Mouse (Mus musculus): ENCODE results near the gene Dnajb2. TPM values are rescaled to one million over a fixed set of nuclear protein-coding genes. Genes with fewer than 3 reads are reported as not detected.

Gene Dnajb2
- total RNA-seq, 1 experiment from 2014 or later, result 9.5 TPM

DNA sequence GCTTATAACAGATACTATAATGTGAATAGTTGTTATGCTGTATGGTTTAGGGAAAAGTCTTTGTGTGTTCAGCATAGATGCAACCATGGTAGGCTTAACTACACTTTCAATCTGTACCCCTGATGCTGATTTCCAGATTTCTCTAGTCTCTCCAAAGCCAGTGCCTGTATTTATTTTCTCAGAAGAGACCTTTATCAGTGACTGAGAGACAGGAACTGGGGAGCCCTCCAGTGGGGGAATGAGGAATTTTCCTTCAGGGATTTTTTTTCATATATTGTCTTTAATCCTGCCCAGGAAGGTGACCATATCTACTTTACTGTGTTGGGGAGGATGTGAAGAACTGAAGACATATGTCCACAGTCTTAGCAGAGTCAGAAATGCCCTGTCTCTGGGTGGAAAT lies 54.4 kb downstream of the Dnajb2 start:
- peak; percentile 60 for ATAC-seq (replicated peaks; ENCODE audit: low read depth, poor library complexity, severe bottlenecking)

DNA sequence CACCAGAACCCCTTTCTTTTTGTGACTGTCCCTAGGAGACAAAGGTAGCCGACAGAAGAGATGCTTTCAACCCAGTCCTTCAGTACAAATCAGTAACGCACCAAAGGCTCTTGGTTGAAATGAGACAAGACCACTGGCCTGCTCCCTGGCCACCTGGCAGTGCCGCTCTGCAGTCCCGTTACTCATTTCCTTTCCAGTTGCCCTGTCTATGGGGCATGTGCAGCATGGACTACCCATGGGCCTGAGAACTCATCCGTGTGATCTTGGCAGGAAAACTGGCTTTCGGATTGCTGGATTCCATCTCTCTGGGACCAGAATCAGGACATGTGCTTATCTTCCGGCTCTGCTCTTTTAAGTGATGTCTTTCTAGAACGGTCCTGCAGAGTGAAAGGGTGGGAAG lies 55.1 kb downstream of the Dnajb2 start:
- no peak for ATAC-seq (replicated peaks; ENCODE audit: low read depth, poor library complexity, severe bottlenecking)

DNA sequence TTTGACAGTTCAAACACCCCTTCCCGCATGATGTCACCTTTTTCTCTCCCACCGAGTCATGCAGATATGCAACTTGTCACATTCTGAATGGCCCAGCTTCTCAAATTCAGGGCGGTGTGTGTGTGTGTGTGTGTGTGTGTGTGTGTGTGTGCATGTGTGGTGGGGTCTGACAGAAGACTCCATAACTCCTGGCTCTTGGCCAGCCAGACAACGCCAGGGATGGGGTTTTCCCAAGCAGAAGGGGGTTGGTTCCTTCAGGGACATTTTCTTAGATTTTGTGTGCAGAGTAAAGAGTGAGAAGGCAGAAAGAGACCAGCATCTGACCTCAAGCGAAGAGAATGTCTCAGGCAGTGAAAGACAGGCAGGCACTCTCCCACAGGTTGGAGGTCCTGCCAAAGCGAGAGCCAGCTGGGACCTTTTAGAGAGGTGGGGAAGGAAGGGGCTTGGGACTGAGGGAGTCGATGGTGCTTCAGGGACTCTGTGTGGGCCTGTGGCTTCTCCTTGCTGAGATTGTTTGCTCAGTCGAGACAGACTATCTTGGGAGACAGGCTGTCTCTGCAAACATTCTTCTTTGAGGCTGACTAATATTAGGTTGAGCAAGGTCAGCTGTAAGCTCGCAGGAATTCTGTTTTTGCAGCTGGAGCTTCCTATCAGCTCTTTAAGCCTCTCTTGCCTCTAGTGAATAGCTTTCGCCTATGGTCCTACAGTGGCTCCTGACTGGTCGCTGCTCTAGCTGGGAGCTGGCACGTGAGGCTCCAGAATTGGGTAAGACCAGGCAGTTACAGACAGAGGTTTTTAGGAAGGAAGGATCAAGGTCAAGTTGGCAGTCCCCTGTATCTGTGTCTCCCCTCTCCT lies 56.5 kb downstream of the Dnajb2 start:
- no peak for ATAC-seq (replicated peaks; ENCODE audit: low read depth, poor library complexity, severe bottlenecking)

DNA sequence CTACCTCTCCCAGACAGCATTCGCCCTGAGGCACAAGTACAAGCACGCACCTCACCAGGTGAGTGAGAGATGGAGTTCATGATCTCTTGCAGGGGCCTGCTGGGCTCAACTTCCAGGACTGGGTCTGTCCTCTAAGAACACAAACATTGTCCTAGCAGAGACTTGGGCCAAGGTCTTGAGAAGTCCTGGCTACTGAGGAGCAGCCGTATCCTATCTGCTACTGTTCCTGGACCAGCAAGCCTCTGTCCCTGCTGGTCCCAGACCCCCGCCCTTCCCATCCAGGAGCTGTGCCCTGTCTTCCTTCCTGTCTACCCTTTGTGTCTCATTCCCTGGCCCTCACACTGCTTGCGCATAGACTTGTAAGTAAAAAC lies 57.1 kb downstream of the Dnajb2 start:
- ATAC-seq (replicated peaks; ENCODE audit: low read depth, poor library complexity, severe bottlenecking), result no peak

DNA sequence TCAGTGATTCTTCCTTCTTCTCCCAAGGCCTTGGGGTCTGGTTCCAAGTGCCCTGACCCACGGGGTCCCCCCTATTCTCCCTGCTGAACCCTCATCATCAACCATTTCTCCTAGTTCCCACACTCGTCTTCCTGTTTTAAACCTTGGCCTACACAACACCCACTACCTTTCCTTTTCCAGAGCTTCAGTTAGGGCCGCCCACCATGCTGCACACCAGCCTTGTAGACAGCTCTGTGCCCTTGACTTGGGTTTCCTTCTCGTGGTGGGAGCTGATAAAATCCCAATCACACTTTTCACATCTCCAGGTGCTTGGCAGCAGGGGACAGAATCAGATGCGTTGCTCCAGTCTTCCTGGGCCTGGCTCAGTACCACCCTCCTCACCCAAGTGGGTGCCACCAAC lies 58.1 kb downstream of the Dnajb2 start:
- no peak for ATAC-seq (replicated peaks; ENCODE audit: low read depth, poor library complexity, severe bottlenecking)

Other genes with a start within 250 kb of the Dnajb2 start
- 2.7 and 6.6 TPM in 2 replicates for gene Nhej1, start 111.2 kb upstream of the Dnajb2 start, total RNA-seq (2017)
- gene Slc23a3, start 102.5 kb upstream of the Dnajb2 start, total RNA-seq (2017), result not detected in 2 replicates
- 37.0 and 38.3 TPM in 2 replicates for gene Cnppd1, start 93.7 kb upstream of the Dnajb2 start, total RNA-seq (2017)
- gene Retreg2, start 93.6 kb upstream of the Dnajb2 start, total RNA-seq (2017), result 45.8 and 60.1 TPM in 2 replicates
- 12.7 and 21.8 TPM in 2 replicates for gene Zfand2b, start 67.8 kb upstream of the Dnajb2 start, total RNA-seq (2017)
- gene Abcb6, start 56.0 kb upstream of the Dnajb2 start, total RNA-seq (2017), result 17.8 and 22.9 TPM in 2 replicates
- gene Ankzf1, start 44.3 kb upstream of the Dnajb2 start, total RNA-seq (2017), result 13.1 and 17.3 TPM in 2 replicates
- 6.8 and 8.5 TPM in 2 replicates for gene Atg9a, start 44.2 kb upstream of the Dnajb2 start, total RNA-seq (2017)
- 7.5 and 13.1 TPM in 2 replicates for gene Glb1l, start 25.6 kb upstream of the Dnajb2 start, total RNA-seq (2017)
- gene Stk16, start 25.6 kb upstream of the Dnajb2 start, total RNA-seq (2017), result 60.9 and 92.2 TPM in 2 replicates
- gene Tuba4a, start 16.5 kb upstream of the Dnajb2 start, total RNA-seq (2017), result 156 and 186 TPM in 2 replicates
- 1.1 TPM in 1 of 2 replicates, not detected in the other for gene A630095N17Rik, start 4.3 kb upstream of the Dnajb2 start, total RNA-seq (2017)
- 0.14 TPM in 1 of 2 replicates, not detected in the other for gene Ptprn, start 28.1 kb downstream of the Dnajb2 start, total RNA-seq (2017)
- gene Resp18, start 42.0 kb downstream of the Dnajb2 start, total RNA-seq (2017), result not detected in 2 replicates
- gene Dnpep, start 81.6 kb downstream of the Dnajb2 start, total RNA-seq (2017), result 28.7 and 37.5 TPM in 2 replicates
- not detected in 2 replicates for gene Des, start 123.9 kb downstream of the Dnajb2 start, total RNA-seq (2017)
- not detected in 2 replicates for gene Speg, start 138.9 kb downstream of the Dnajb2 start, total RNA-seq (2017)
- 61.7 and 73.9 TPM in 2 replicates for gene Gmppa, start 199.5 kb downstream of the Dnajb2 start, total RNA-seq (2017)
- not detected in 2 replicates for gene Asic4, start 214.0 kb downstream of the Dnajb2 start, total RNA-seq (2017)
- gene Chpf, start 242.9 kb downstream of the Dnajb2 start, total RNA-seq (2017), result 0.92 and 2.1 TPM in 2 replicates
- 0.32 TPM in 1 of 2 replicates, not detected in the other for gene Tmem198, start 243.1 kb downstream of the Dnajb2 start, total RNA-seq (2017)

All from common myeloid progenitor, adult 5-6 weeks (primary cell).